Mouse (Mus musculus) urinary bladder, postnatal 14 days (tissue): ENCODE data around the gene Spns3.

Experiments
- DNase-seq: peaks from one replicate; pipeline ENCODE4 v3.0.0; 2021; ENCODE audit warnings: low spot score

Spns3 gene

GRCm38 (mm10) chr11:72550134-72550988, at the start of gene Spns3:
TSS of gene Spns3 (minus strand) at chr11:72550506.
- no peak for DNase-seq

- DNase-seq = no peak
Observed at GRCm38 (mm10) chr11:72597780-72598179, 47.5 kb upstream of the Spns3 start.

- DNase-seq = no peak
Observed at GRCm38 (mm10) chr11:72595010-72595737, 44.9 kb upstream of the Spns3 start.

- DNase-seq = no peak
Observed at GRCm38 (mm10) chr11:72587537-72588233, 37.4 kb upstream of the Spns3 start.

- DNase-seq = no peak
Observed at GRCm38 (mm10) chr11:72586570-72586969, 36.3 kb upstream of the Spns3 start.

GRCm38 (mm10) chr11:72583092-72583491, 32.8 kb upstream of the Spns3 start:
- no peak for DNase-seq

GRCm38 (mm10) chr11:72582448-72582705, 32.1 kb upstream of the Spns3 start:
- DNase-seq = no peak

GRCm38 (mm10) chr11:72581609-72582447, 31.5 kb upstream of the Spns3 start:
- DNase-seq = peak; percentile 57

GRCm38 (mm10) chr11:72578471-72578870, 28.2 kb upstream of the Spns3 start:
- DNase-seq = peak; percentile 50

- peak; percentile 58 for DNase-seq
Observed at GRCm38 (mm10) chr11:72576466-72577351, 26.4 kb upstream of the Spns3 start.

GRCm38 (mm10) chr11:72576111-72576465, 25.8 kb upstream of the Spns3 start:
- peak; percentile 43 for DNase-seq

GRCm38 (mm10) chr11:72573819-72574218, 23.5 kb upstream of the Spns3 start:
- peak; percentile 29 for DNase-seq

GRCm38 (mm10) chr11:72570319-72570979, 20.1 kb upstream of the Spns3 start:
- DNase-seq = peak; percentile 83

- DNase-seq = no peak
Observed at GRCm38 (mm10) chr11:72569671-72570318, 19.5 kb upstream of the Spns3 start.

- DNase-seq = no peak
Observed at GRCm38 (mm10) chr11:72569051-72569450, 18.7 kb upstream of the Spns3 start.

- DNase-seq = no peak
Observed at GRCm38 (mm10) chr11:72566816-72567338, 16.6 kb upstream of the Spns3 start.

- no peak for DNase-seq
Observed at GRCm38 (mm10) chr11:72566304-72566703, 16.0 kb upstream of the Spns3 start.

- DNase-seq = no peak
Observed at GRCm38 (mm10) chr11:72564232-72564807, 14.0 kb upstream of the Spns3 start.

- no peak for DNase-seq
Observed at GRCm38 (mm10) chr11:72560661-72561060, 10.4 kb upstream of the Spns3 start.
